Mouse (Mus musculus): ENCODE measurements around the gene Rasd1.

Gene Rasd1

DNA sequence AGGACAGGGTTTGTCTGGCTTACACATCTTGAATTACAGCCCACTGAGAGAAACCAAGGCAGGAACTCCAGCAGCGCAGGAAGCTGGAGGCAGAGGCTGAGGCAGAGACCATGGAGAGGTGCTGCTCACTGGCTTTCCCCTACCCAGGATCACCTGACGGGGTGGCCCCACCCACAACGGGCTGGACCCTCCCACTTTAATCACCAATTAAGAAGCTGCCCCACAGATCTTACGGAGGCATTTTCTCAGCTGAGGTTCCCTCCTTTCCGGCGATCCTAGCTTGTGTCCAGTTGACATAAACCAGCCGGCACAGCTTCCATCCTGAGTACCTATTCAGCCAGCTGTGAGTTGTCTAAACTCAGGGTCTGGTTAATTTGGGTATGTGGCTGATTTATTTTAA is 43.5 kb downstream of the Rasd1 start:
- in situ Hi-C loops (cut with MboI; ENCODE audit: low pct_unique_long_range_greater_than_20kb in 1 of 2, low sequenced_read_pairs in 2 of 2, unreplicated experiment in 1 of 2), result no loop called here

DNA sequence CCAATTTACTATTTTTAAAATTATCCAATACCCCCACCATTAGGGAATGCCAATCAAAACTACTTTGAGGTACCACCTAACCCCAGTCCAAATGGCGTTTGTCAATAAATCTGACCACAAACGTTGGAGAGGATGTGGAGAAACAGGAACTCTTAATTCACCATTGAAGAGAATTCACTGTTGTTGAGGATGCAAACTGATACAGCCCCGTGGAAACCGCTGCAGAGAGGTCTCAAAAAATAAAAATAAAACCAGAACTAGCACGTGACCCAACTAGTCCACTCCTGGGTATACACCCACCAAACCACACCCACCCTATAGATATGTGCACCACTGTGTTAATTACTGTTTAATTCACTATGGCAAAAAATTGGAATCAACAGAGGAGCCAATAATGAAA is 44.4 kb downstream of the Rasd1 start:
- in situ Hi-C loops (cut with MboI; ENCODE audit: low pct_unique_long_range_greater_than_20kb in 1 of 2, low sequenced_read_pairs in 2 of 2, unreplicated experiment in 1 of 2), result no loop called here

DNA sequence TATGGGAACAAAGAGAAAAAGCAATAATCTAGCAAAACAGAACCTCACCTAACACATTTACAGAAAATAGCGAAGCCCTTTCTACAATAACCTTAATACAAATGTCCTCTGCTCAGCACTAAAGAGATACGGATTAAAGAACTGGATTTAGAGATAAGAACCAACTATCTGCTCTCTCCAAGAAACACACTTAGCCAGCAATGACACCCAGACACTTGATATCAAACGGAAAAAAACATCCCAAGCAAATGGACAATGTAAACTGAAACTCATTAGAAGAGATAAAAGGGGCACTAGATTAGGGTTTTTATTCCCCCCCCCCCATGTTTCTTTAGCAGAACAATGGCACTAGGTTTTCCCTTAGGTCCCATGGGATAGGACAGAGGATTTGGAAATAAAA is 45.3 kb downstream of the Rasd1 start:
- in situ Hi-C loops (cut with MboI; ENCODE audit: low pct_unique_long_range_greater_than_20kb in 1 of 2, low sequenced_read_pairs in 2 of 2, unreplicated experiment in 1 of 2), result no loop called here

DNA sequence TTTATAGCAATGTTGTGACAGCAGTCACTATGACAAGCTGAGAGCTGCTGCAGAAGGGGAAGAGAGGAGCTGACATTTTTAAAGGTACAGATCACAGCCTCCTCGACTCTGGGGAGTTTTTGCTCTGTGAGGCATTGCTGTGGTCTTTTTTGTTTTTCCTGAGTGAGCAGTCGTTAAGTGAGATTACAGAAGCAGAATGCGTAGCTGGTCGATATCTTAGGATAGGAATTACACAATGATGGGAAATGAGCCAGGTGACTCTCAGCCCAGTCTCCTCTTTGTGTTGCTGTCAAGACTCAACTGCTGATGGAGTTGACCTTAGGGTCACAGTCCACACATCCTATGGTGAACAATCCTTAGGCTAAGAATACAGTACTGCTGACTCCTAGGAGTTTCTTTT is 46.7 kb downstream of the Rasd1 start:
- in situ Hi-C loops (cut with MboI; ENCODE audit: low pct_unique_long_range_greater_than_20kb in 1 of 2, low sequenced_read_pairs in 2 of 2, unreplicated experiment in 1 of 2), result no loop called here

DNA sequence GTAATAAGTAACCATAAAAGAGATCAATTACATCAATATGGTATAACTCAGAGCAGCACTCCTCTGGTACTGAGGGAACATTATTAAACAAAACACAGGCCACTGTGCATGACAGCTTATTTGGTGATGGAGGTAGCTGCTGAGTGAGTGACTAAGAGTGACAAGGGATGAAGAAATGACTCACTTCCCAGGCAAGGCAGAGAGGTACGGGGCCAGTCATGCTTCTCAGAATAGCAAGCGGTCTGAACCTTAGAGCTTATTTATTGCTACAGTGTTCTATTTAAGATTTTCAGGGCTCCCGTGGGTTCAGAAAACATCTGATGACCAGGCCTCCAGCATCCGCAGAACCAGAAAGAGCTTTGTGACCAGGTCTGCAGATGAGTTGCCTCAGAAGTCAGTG is 51.0 kb downstream of the Rasd1 start:
- in situ Hi-C loops (cut with MboI; ENCODE audit: low pct_unique_long_range_greater_than_20kb in 1 of 2, low sequenced_read_pairs in 2 of 2, unreplicated experiment in 1 of 2), result no loop called here
